Mouse (Mus musculus): Measurements from ENCODE around the gene Nrp1. TPM values are rescaled to one million over a fixed set of nuclear protein-coding genes. Genes with fewer than 3 reads are reported as not detected.

The Nrp1 gene
- total RNA-seq (2017): 7.7 TPM in 2 replicates

DNA sequence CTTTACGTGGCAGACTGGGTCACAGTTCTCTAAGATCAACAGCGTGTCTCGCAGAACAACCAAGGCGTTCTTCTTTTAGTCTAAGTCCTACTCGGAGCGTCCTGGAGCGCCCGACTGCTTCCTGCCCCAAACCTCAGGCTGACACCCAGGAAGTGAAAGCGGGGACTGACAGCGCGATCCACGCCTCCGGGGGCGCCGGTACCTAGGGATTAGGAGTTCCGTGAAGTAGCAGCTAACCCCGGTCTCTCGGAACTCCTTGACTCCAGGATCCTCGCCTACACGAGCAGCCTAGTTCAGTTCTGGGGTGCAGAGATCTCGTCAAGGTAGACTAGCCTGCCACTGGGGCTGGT, at the start of gene Nrp1:
Gene Nrp1, plus strand, starts transcription at position 199 of the 350 bp plus-strand sequence.
- peak; percentile 9; the same call in 1 of the 2 replicates for ATAC-seq (replicated peaks; ENCODE audit: low read depth, poor library complexity, severe bottlenecking)

- peak; percentile 58; the same call in 1 of the 2 replicates for ATAC-seq (replicated peaks; ENCODE audit: low read depth, poor library complexity, severe bottlenecking)
Observed at GRCm38 (mm10) chr8:128320797-128321196, 37.6 kb upstream of the Nrp1 start.

DNA sequence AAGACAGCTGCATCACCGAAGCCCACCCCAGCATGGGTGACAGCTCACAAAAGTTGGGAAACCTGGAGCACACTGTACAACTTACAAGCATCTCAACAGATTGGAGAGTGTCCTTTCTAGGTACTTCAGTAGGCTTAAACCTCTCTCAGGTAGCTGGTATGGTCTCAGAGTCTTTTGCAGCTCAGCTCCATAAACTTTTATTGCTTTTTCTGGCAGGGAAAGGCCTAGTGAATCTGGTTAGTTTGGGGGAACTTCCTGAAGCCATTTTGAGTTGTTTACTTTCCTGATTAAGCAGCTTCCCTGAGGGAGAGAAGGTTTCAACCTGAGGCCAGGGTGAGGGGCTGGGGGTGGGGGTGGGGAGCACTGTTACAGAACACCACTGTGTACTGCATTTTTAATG, 31.1 kb upstream of the Nrp1 start:
- no peak for ATAC-seq (replicated peaks; ENCODE audit: low read depth, poor library complexity, severe bottlenecking)

DNA sequence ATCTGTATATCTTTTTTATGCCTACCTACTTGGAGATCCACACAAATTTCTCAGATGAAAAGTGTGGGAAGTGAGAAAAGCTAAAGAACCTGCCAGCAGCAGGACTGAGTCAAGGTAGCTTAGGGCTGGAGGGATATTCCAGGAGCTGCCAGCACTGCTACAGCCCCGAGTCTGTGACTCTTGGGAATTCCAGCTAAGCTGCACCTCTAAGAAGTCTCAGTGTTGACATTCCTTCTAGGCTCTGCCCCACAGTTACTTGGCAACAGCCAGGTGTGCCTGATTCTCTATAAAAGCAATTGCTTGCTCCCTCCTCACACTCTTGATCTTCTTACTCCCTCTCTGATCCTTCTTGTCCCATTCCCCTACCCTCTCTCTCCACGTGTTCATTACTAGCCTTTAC, 30.5 kb upstream of the Nrp1 start:
- no peak for ATAC-seq (replicated peaks; ENCODE audit: low read depth, poor library complexity, severe bottlenecking)

DNA sequence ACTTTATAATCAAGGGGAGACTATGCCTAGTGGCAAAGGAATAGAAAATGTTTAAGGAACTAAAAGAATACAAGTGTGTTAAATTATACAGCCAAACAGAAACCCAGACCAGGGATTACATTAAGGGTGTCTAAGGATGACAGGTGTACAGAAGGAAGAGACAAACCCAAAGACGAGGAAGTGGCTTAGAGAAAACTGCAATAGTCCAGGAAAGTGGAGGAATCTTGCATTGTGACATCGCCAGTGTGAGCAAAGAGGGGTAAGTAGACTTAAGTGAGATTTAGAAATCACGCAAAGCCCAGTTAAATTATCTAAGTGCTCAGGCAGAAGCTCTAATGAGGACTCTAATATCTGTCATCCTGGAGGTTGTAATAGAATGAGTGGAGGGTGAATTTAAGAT, 28.9 kb upstream of the Nrp1 start:
- ATAC-seq (replicated peaks; ENCODE audit: low read depth, poor library complexity, severe bottlenecking): no peak

GRCm38 (mm10) chr8:128335976-128336375, 22.4 kb upstream of the Nrp1 start:
- 0 out of 2 replicates have a peak, but pooled peaks have one; percentile 32 for ATAC-seq (replicated peaks; ENCODE audit: low read depth, poor library complexity, severe bottlenecking)

DNA sequence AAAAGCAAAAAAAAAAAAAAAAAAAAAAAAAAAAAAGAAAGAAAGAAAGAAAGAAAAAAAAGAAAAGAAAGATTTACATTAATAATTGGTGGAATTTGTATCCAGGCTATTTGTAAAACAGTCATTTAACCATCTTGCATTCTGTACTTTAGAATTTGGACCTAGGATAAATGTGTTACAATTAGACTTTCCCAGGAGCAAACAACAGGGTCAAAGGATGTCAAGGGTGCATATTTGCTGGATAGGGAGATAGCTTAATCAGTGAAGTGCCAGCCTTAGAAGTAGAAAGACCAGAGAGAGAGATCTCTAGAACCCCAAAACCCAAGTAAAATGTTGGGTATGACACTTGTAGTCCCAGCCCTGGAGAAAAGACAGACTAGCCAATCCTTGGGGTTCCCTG, 19.5 kb upstream of the Nrp1 start:
- no peak for ATAC-seq (replicated peaks; ENCODE audit: low read depth, poor library complexity, severe bottlenecking)

DNA sequence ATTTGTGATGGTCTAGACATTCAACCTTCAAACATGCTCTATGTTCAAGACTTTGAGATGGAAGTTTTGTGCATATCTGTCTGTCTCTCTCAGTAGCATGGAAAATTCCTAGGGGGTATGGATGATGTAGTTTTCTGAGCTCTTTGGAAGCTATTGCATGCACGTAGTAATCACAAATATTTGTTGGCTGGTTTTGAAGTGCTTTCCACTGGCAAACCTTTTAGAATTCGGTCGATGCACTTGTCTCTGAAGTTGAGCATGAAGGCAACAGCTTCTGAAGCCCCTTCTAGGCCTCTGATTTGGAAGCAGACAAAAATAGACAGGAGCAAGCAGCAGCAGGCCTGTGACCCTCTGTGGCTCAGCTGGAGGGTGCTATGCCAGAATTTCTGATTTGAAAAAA, 18.9 kb upstream of the Nrp1 start:
- ATAC-seq (replicated peaks; ENCODE audit: low read depth, poor library complexity, severe bottlenecking): no peak

DNA sequence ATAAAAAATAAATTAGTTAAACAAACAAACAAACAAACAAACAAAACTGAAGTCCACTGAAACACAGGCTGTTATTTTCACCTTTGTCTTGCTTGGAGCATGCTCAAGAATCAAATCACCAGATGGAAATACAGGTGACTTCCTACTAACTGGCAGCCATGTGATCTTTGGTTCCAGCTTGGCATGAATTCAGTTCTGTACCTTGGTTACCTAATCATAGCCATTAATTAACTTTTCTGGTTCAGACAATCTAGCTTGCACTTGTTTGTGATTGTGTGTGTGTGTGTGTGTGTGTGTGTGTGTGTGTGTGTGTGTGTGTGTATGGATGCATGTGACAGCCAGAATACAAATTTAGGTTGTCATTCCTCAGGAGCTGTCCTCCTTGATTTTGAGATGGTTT, 8.0 kb upstream of the Nrp1 start:
- no peak for ATAC-seq (replicated peaks; ENCODE audit: low read depth, poor library complexity, severe bottlenecking)

- no peak for ATAC-seq (replicated peaks; ENCODE audit: low read depth, poor library complexity, severe bottlenecking)
Observed at GRCm38 (mm10) chr8:128351211-128351610, 7.2 kb upstream of the Nrp1 start.

DNA sequence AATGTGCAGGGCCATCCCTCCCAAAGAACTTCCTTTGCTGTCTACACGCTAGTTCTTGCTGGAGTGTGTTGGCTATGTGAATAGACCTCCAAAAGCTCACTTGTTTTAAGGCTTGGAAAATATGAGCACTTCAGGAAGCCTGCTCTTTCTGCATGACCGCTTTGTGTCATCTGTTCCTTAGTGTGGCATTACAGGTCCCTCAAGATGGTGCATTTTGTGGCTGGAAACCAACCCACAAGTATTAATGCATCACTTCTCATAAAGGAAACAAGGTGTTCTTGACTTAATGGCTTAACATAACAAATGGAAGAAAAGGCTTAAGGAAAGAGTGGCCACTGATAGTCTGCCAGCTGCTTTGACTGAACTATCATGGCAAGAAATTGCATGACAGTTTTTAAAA, 5.6 kb upstream of the Nrp1 start:
- ATAC-seq (replicated peaks; ENCODE audit: low read depth, poor library complexity, severe bottlenecking): no peak

- peak; percentile 47 for ATAC-seq (replicated peaks; ENCODE audit: low read depth, poor library complexity, severe bottlenecking)
Observed at GRCm38 (mm10) chr8:128353999-128354398, 4.4 kb upstream of the Nrp1 start.

DNA sequence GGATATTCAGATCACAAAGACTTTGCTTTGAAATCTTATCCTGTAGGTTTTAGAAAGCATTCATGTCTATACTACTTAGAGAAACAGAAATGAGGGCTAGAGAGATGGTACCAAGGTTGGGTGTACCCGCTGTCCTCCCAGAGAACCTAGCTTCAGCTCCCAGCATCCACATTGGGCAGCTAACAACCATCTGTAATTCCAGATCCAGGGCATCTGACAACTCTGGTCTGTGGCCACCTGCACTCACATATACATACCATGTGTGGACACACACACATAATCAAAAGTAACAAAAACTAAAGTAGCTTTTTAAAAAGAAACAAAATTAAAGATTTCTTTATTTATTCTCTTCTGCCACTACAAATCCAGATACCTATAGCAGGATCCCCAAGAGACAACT, 3.3 kb upstream of the Nrp1 start:
- ATAC-seq (replicated peaks; ENCODE audit: low read depth, poor library complexity, severe bottlenecking): no peak

- ATAC-seq (replicated peaks; ENCODE audit: low read depth, poor library complexity, severe bottlenecking): no peak
Observed at GRCm38 (mm10) chr8:128356170-128356569, 2.2 kb upstream of the Nrp1 start.

GRCm38 (mm10) chr8:128356796-128357539, 1.4 kb upstream of the Nrp1 start:
- ATAC-seq (replicated peaks; ENCODE audit: low read depth, poor library complexity, severe bottlenecking): peak; percentile 72

GRCm38 (mm10) chr8:128357540-128358405, 631 bp upstream of the Nrp1 start:
- peak; percentile 24; the same call in 1 of the 2 replicates for ATAC-seq (replicated peaks; ENCODE audit: low read depth, poor library complexity, severe bottlenecking)

GRCm38 (mm10) chr8:128358756-128359520, 534 bp downstream of the Nrp1 start:
- ATAC-seq (replicated peaks; ENCODE audit: low read depth, poor library complexity, severe bottlenecking): no peak

DNA sequence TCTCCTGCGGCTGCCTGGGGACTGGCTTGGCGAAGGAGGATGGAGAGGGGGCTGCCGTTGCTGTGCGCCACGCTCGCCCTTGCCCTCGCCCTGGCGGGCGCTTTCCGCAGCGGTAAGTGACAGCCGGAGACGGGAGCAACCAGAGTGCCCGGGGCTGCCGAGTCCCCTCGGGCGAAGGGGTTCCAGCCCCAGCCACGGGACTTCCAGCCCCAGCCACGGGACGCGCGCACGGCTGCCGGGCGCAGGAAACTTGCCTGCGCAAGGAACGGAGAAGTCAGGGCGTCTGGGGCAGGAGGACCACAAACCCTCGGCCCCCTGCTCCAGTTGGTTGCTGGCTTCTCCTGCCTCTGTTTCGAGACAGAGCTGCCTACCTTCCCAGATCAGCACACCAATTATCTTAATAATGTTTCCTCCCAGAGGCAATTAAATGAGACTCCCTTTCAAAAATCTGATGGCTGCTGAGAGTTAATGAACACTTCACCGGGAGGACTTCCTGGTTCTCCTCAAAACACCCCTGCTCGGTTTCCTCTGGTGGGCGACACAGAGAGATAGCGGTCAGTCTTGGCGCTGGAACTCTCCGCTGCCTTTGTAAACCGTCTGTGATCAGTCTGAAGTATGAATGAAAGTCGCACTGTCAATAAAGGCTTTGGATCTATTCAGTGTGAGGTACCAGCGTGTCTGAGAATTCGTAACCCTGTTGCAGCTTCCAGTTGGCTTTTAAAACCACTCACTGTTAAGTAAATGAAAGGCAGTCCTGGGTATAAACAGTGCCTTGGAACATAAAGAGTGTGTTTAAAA, 1.3 kb downstream of the Nrp1 start:
- no peak for ATAC-seq (replicated peaks; ENCODE audit: low read depth, poor library complexity, severe bottlenecking)

DNA sequence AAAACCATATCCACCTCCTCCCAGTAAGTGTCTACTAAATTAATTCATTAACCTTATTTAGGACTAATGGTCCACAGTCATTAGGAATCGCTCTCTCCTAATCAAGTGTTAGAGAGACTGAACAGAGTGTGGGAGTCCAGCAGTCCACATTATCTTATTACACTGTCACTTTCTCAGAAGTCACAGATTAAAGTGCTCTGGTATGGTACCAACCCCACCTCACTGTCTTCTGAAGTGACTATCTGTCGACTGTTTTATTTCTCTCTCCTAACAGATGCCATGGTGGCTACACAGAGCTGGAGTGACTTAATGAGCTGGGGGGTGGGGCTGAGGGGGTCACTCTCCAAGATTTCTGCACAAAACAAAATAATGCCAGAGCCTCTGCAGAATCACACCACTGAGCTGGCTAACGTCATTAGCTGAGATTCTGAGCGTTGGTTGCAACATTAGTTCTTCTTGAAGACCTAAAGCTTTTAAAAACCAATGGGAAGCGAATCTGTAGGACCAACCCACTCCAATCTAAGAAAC, 3.0 kb downstream of the Nrp1 start:
- no peak for ATAC-seq (replicated peaks; ENCODE audit: low read depth, poor library complexity, severe bottlenecking)

All from common myeloid progenitor, adult 5-6 weeks (primary cell).